Mouse (Mus musculus): Measurements from ENCODE around the gene Msi2.

The Msi2 gene

DNA sequence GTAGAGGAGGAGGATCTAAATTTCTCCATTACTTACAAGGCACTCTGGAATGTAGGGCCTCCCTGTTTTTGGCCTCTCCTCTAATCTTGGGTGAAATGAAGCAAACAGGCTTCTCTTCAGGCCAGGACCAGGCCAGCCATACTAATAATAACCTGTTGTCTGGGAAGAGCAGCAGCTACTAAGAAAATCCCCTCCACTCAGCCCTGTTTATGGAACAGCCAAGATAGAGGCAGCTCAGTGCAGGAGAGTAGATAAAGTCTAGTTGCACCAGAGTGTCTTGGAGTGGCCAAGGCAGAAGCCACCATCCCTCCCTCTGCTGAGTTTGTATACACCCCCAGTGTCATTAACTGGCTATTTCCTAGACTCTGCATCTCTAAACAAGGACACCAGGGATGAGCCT lies 247.7 kb downstream of the Msi2 start:
- no peak for DNase-seq

DNA sequence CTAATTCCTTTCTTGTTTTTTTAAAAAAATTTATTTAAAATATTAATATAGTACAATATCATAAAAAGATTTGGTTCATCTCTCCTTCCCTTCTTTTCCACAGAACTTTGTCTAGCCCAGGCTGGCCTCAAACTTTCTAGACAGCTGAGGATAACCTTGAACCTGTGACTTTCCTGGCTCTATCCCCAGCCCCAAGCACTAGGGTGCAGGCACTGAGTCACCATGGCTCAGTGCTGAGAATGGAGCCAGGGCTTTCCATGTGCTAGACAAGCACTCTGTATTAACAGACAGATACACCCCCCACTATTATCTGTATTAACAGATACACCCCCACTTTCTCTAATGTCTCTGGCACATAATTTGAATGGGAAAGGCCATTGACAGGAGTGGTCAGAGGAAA lies 249.3 kb downstream of the Msi2 start:
- no peak for DNase-seq

DNA sequence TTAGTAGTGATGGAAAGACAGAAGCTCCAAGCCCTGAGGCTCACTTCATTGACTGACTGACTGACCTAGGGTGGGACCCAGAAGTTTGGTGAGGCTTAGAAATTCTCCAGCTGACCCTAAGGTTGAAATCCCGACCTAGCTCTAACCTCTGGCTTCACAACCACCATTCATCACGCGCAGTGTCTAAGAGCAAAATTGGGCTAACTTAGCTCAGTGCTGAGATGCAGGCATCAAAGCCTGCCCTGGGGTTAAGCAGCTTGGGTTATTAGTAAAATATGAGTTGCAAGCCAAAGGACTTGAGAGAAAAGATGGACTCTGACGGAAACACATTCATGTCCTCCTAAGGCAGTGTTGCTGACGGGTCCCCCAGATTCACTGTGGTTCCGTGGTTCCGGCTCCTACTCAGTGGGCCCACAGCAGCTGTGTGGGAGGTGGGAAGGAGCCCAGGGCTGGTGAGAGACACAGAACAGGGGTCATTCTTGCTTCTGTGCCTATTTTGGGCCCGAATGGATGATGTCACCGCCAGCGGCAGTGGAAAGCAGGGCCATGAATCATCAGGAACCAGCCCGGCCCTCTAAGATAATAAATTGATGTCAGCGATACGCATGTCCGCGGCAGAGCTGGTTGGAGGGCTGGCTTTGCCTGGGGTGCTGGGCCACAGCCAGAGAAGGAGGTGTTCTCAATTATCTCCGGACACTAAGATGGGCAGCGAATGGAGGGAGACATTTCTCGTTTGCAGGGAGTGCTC lies 250.6 kb downstream of the Msi2 start:
- DNase-seq: no peak

DNA sequence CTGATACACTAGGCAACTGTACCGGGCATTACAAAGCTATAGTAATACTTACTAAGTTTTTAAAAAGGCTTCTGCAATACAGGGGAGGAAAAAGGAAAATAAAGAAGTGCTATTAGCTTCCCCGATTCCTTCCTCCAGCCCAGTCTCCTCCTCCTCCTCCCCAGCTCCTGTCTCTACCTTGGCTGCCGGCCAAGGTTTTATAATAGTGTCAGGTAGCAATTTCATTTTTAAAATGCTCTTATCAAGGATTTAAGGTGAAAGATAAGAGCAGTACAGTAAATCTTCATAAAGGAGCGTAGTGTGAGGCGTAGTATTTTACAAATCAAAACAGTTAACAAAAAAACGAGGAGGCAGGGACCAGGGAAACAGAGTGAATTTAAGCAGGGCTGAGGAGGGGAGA lies 254.4 kb downstream of the Msi2 start:
- DNase-seq: no peak

DNA sequence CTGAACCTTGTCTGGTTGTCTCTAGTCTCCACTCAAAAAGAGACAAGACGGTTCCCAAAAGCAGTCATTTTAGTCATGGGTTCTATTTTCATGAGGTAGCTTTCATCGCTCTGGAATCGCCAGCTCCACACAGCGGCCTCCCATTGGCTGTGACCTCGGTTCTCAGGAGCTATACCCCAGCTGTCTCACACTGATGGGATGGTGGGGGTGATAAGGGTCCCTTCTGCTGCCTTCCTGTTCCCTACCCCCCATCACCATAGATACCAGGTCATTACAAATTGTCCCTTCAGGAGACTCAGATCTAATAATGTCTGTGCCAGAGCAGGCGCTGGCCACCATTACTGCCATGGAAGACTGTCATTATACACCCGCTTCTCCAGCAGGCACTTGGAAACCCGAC lies 255.5 kb downstream of the Msi2 start:
- DNase-seq: no peak

DNA sequence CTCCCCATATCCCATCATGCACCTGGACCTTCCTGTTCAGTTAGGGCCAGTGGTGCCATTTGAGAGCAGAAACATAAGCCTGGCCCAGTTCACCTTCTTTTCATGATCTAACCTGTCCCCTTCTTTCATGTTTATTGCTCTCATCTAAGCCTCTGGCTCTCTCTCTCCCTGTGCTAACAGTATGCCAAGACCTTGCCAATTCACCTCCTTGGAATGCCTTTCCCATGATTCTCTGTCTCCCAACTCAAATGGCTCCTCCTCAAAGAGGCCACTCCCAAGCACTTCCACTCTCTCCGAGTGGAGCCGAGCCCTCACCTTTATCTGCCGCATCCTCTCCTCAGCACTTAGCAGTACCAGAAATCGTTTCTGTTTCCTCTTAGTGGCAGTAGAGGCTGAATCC lies 256.7 kb downstream of the Msi2 start:
- DNase-seq: no peak

DNA sequence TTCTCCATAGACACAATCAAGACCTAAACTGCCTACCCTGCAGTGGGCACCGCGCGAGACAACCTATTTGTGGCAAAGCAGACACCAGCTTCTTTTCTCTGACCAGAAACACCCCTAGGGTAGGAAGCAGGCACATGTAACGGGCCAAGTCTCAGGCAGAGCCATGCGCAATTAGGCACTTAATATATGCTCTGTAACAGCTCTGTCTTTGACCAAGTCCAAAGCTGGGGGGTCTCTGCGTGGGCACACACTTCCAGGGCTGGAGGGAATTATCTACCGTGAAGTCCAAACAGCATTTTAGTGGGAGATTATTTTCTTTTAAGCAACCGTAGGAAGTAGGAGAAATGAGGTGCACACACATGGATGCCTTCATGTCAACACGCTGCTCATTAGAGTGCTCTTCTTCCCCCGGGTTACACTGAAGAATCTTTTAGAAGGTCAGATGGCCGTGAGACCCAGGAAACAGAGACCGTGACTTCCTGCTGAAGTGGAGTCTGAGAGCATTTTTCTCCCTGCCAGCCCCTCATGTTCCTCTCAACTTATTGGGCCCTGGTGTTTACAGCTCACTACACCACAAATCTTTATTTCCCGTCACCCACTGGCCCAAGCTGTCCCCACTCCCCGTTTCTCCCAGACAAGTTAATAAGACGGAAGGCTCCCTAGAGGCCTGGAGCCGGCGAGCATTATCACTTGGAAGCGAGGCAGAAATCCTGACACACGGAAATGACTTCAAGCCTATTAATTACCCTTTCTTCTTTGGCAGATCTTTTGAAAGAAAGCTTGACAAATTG lies 258.2 kb downstream of the Msi2 start:
- no peak for DNase-seq

DNA sequence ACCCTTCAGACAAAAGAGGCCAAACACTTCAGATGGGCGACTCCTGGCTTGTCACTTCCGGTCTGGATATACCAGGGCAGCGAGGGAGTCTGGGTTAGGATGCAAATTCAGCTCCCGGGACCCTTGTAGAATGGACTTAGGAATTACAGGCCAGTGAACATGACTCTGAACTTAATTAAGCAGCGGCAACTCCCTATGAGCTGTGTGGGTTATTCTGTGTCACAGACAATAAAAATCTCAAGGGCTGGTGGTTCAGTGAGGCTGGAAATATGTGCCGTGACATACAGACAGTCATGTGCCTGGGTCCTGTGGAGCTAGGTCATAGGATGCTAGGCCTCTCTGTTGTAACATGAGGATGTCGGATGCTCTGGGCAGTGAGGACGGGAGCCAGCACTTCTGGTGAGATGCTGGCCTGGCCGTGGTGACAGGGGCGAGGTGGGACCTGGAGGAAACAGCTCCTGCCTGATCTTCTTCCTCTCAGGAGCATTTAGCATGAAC lies 261.0 kb downstream of the Msi2 start:
- DNase-seq: no peak

DNA sequence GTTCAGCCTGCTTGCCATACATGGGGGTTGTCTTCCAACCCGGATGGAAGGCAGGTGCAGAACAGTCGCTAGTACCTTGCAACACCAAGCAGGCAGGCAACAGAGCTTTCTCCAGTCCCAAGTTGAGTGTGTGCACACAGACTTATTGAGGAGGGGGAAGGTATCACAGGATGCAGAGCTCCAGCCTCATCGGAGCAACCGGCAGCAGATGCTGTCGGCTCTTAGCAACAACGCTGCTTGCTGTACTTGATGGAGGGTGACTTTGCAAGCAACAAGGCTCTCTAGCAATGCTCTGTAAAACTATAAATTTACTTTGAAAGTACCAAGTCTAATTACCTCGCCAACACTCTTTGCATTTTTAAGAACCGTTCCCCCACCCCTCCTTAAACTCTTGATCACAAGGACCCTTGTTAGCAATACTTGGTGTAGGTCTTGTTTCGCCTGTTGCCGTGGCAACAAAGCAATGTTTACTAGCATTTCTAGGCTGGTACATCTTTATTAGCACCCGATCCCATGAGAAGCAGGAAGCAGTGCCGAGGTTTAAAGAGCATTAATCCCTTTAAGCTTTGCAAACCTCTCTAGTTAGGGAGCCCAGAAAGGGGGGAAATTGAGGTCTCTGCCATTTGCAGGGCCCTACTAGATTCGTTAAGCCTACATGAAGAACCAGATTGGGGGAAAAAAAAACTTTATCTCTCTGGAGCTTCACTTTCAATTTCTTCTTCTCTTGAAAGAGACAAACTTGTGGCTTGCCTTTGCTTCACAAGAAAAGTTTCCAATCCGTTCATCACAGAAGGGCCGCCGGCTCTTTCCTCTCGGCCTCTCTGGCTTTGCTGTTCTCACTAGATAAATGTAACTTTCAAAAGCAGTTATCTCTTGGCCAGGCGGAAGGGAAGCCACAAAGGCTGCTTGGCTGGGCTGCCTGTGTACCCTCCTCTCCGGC lies 263.2 kb downstream of the Msi2 start:
- DNase-seq: no peak

DNA sequence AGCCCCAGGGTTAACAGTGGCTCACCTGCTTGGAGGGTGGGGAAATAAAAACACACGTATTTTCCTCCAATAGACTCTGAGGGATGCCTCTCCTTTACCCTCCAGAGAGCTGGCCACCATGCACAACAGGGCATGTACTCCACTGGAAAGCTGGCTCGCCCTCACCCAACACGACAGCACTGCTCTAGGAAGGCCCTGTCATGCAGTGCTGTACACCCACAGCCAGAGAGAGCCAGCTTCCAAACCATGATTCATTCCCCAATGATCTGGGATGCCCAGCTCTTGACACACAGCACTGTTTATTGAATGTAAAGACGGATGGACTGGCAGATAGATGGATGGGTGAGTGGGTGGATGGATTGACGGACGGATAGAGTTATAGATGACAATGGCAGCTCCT lies 269.1 kb downstream of the Msi2 start:
- no peak for DNase-seq

DNA sequence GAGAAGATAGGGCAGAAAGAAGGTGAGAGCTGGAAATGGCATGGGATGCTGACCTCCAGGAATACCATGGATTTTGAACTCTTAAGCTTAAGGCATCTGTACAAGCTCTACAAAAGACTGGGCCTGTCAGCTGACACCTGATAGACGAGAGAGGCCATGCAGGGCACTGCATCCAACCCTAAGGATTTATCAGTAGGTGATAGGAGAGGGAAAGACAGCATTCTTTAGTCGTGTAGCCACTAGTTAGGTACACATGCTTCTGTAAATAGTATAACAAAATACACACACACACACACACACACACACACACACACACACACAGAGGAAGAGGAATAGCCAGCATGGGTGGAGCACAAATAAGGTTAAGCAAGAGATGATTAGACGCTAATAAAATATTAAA lies 269.7 kb downstream of the Msi2 start:
- DNase-seq: no peak

DNA sequence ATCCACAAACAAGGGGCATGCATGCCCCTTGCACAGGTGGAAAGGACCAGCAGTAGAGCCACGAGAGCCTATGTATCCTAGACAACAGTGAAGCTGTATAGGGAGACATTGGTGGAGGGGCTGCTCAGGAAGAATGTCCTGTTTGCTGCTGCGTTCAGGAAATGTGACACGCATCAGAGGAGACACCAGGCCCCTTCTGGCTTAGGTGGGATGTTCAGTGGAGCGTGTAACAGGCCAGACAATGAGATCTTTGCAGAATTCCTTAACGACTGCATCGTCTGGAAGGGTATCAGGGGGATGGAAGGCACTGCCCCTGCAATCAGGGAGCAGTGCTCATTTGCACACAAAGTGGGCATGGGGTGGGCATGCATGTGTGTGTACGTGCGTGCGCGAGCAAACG lies 271.0 kb downstream of the Msi2 start:
- DNase-seq: no peak

DNA sequence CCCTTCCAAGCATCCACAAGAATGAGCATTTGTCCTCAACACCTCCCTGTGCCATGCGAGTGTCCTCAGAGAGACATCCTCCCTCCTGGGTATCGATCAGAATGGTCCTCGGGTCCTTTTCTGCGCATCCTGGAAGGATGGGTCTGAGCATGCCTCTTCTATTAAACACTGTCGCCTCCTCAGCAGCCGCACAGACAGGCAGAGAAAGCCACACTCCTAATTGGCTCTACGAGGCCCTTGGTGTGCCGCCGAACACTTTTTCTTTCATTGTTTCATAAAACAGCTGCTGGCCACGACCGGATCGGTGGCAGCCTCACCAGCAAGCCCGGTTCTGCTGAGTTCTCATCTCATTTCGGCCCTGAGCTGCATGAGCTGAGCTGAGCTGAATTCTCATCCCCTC lies 274.4 kb downstream of the Msi2 start:
- no peak for DNase-seq

DNA sequence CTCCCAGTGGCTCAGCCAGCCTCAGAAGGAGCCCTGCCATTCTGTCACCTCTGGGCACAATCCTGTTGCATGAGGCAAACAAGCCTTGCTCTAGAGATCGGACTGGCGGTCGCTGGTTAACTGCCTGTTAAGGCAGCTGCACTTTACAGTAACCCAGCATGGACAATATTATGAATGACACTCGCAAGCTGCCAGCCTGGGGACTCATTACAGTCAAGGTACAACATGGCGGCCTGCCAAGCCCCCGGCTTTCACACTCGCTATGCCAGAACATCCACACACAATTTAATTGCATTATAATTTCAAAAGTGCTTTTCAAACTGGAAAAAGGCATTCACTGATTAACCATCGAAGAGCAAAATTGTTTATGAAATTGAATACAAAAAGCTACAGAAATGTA lies 275.0 kb downstream of the Msi2 start:
- peak; percentile 57 for DNase-seq

DNA sequence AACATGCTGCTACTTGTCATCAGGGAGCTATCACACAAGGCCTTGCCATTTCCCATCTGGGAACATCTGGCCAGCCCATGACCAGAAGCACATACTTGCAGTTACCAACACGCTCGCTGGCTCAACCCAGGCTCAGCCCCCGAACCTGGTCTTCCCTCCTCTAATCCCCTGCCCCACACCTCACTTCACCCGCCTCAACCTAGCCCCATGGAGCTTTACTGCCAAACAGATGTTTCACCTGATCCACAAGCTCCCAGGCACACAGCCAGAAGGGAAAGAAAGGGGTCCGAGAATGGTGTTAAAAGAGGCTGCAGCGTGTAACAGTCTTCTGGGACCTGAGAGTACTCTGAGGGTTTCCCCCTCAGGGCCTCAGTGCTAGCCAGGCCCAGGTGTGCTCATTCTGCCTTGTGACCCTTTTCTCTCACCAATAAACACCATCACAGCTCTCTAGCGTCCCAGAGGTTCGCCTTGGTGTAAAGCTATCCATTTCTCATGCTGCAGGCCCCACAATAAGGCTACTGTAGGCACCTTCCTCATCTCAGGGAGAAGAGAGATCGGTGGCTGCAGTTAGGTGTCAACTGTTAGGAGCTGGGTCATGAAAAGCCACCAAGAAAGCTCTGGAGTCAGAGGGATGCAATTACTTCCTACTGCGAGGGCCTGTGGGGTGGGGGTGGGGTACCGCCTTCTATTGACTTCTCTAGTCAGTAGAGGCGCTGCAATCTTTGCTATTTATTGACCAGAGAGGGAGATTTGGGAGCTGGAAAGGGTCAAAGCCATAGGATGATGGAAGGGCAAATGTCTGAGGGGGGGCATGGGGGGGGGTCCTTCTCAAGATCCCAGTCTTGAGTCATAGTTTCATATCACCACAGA lies 276.2 kb downstream of the Msi2 start:
- DNase-seq: no peak

DNA sequence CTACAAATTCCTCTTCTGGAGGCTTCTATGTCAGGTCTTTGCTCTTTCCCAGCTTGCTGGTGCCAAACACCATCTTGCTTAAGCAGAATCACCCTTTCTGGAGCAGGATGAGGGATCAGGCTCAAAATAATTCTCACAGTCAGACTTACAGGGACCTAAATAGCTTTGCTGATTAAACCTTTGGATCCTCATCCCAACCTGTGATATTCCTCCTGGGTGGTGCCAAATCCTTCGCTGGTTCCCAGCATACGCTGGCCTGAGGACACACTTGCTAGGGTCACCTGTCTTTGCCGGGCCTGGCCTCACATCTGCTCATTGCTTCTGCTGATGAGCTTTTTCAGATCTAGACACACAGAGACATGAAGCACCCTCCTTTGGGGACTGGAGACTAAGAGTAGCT lies 279.7 kb downstream of the Msi2 start:
- DNase-seq: no peak

DNA sequence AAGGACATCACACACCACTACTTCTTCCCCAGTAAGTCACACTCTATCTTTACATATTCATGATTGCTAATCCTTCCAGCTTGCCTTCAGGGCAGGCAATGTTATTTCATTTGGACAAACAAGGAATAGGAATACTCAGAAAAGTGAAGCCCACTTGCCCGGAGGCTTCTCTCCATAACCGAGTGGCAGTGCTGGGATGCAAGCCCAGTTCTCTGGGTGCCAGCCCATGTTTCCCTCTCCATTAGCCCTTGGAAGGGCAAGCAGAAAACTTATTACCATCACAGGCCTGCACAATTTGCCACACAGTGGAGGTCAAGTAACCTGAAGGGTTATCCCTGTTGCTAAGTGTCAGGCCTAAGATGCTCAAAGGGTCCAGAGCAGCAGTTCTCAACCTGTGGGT lies 281.7 kb downstream of the Msi2 start:
- no peak for DNase-seq

DNA sequence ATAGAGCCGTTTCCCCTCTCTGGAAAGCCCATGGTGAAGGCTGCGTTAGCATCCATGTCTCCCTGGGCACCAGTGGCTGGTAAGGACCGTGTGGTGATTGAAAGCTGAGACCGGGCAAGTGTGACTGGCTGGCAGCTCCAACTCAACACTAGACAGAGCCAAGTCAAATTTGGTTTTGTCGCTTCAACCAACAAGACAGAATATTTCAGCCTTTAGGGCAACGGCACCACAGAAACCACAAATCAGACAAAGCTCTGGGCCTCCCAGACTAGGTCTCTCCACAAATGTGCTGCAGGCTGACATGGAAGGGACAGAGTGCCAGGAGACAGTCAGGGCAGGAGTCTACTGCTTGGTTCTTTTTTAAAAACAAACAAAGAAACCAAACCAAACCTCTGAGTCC lies 282.8 kb downstream of the Msi2 start:
- no peak for DNase-seq

DNA sequence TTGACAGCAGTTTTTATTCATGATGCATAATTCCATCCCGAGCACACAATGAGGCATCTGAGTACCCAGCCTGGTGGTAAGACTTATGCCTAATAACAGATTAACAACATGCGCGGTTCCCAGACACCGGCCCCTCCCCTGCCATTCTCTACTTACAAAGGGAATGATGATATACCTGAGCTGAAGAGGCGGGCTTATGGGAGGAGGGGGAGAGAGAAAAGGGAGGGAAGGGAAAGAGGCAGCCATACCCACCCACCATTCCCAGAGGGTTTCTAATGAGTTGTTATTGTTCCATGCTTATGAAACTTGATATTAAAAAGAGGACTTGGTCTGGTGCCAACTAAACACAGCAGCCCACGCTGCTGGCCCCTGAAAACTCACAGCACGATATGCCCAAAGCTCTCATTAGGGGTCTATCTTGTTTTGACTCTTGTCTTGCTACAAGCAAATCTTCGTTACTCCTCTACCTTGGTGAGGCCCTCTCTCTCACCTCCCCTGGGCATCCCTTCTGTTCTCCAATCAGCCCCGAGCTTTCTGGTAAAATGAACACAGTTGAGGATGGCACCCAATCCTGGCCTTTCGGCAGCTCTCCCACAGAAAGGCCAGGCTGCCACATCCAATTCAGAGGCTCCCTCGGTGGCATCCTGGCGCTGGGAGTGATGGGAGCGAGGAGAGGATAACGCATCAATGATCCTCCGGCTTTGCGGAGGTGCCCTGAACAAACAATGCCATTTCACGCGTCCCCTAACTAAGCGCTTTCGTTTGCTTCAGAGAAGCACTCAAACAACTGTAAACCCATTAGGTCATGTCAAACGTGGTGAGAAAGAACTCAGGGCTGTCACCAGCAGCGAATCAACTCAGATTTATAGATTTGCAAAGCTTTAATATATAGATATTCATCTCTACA lies 286.7 kb downstream of the Msi2 start:
- no peak for DNase-seq

DNA sequence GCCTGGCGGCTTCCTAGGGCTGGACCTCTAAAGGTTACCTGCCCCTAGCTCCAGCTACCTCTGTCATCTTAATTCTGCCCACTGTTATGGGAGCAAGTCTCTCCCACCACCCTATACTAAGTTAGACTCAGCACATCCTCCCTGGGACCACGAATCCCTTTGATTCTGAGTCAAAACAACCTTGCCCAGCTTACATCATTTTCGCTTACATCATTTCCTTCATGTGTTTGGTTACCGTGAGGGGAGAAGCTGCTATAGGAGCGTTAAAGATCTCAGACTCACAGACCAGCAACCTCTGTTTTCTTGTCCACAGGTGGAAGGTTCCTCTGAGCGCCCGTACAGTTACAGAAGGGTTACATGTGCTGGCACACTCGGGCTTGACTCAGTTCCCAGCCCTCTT lies 288.0 kb downstream of the Msi2 start:
- no peak for DNase-seq

DNA sequence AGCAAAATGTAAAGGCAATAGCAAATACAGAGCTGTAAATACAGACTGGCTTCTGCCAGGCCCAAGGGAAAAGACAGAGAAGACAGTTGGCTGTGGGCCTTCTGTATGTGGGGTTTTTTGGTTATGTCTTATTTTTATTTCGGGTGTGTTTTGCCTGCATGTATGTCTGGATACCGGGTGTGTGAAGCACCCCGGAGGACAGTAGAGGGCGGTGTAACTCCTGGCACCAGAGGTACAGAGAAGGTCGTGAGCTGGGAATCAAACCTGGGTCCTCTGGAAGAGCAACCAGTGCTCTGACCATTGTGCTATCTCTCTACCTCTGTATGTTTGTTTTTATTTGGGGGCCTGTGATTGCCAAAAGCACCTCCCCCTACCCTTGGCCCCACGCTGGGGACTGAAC lies 288.6 kb downstream of the Msi2 start:
- DNase-seq: no peak
